7 mouse cellular contexts compared by ENCODE assay signal in genomic region chr11:50915671-50916320, GRCm38 (mm10). TPM values are rescaled to one million over a fixed set of nuclear protein-coding genes. Genes with fewer than 3 reads are reported as not detected.
DNase-seq lines count a peak whose midpoint lies in the region; ATAC-seq and TF ChIP-seq lines count a peak whose summit lies in the region.

TSS of gene Zfp2 (minus strand) at chr11:50916165.

- peak within 1 kb of the TSS; percentile 73 for H3K4me3 ChIP-seq in bone marrow macrophage, adult 2 months (ENCODE audit: insufficient read depth, low read length)
- H3K4me3 ChIP-seq in embryonic facial prominence, embryonic 14.5 days (ENCODE audit: low read depth, low read length): peak within 1 kb of the TSS; percentile 90
- peak within 1 kb of the TSS; percentile 83 for H3K4me3 ChIP-seq in heart, embryonic 11.5 days (ENCODE audit: low read depth, low read length)
- peak within 1 kb of the TSS; percentile 75 for H3K4me3 ChIP-seq in kidney, embryonic 15.5 days (replicated peaks)
- H3K4me3 ChIP-seq in limb, embryonic 15.5 days: peak within 1 kb of the TSS; percentile 88
- H3K4me3 ChIP-seq in midbrain, postnatal 0 days (ENCODE audit: low read depth, low read length): peak within 1 kb of the TSS; percentile 83

- H3K4me2 ChIP-seq in embryonic facial prominence, embryonic 14.5 days (ENCODE audit: low read depth, low read length): peak within 1 kb of the TSS; percentile 56
- H3K4me2 ChIP-seq in heart, embryonic 11.5 days: peak within 1 kb of the TSS; percentile 66
- peak within 1 kb of the TSS; percentile 59 for H3K4me2 ChIP-seq in kidney, embryonic 15.5 days
- peak within 1 kb of the TSS; percentile 56 for H3K4me2 ChIP-seq in limb, embryonic 15.5 days
- peak within 1 kb of the TSS; percentile 50 for H3K4me2 ChIP-seq in midbrain, postnatal 0 days (ENCODE audit: low read depth, low read length, poor library complexity, severe bottlenecking)

- no peak within 1 kb of the TSS for H3K27ac ChIP-seq in bone marrow macrophage, adult 2 months (ENCODE audit: insufficient read depth, low read depth, low read length)
- H3K27ac ChIP-seq in embryonic facial prominence, embryonic 14.5 days (replicated peaks; ENCODE audit: low read depth, low read length): peak within 1 kb of the TSS; percentile 75; the same call in 1 of the 2 replicates
- H3K27ac ChIP-seq in heart, embryonic 11.5 days (ENCODE audit: low read depth, low read length): no peak within 1 kb of the TSS
- peak within 1 kb of the TSS; percentile 89 for H3K27ac ChIP-seq in kidney, embryonic 15.5 days
- H3K27ac ChIP-seq in limb, embryonic 15.5 days: peak within 1 kb of the TSS; percentile 74
- H3K27ac ChIP-seq in midbrain, postnatal 0 days (ENCODE audit: low read depth, low read length): peak within 1 kb of the TSS; percentile 92

- peak within 1 kb of the TSS; percentile 92 for H3K9ac ChIP-seq in embryonic facial prominence, embryonic 14.5 days (ENCODE audit: low read depth, low read length)
- peak within 1 kb of the TSS; percentile 90 for H3K9ac ChIP-seq in heart, embryonic 11.5 days (ENCODE audit: low read depth, low read length)
- peak within 1 kb of the TSS; percentile 75 for H3K9ac ChIP-seq in kidney, embryonic 15.5 days
- peak within 1 kb of the TSS; percentile 76 for H3K9ac ChIP-seq in limb, embryonic 15.5 days
- H3K9ac ChIP-seq in midbrain, postnatal 0 days (replicated peaks; ENCODE audit: low read length, poor library complexity, severe bottlenecking): peak within 1 kb of the TSS; percentile 91

- TF ChIP-seq CTCF in bone marrow macrophage, adult 2 months (IDR thresholded peaks at IDR 0.05; ENCODE audit: low read depth, low read length): no peak
- TF ChIP-seq CTCF in midbrain, postnatal 0 days (IDR thresholded peaks at IDR 0.05): peak; percentile 85

- under 1% methylated on average over 37 of the region's 47 CpGs for WGBS in embryonic facial prominence, embryonic 14.5 days
- WGBS in heart, embryonic 11.5 days (ENCODE audit: insufficient replicate concordance): under 1% methylated on average over 47 of the region's 47 CpGs
- WGBS in kidney, embryonic 15.5 days: under 1% methylated on average over 47 of the region's 47 CpGs
- 0% methylated on average over 47 of the region's 47 CpGs for WGBS in limb, embryonic 15.5 days
- under 1% methylated on average over 47 of the region's 47 CpGs for WGBS in midbrain, postnatal 0 days

- peak; percentile 97 for ATAC-seq in embryonic facial prominence, embryonic 14.5 days (ENCODE audit: low read depth)
- peak; percentile 94 for ATAC-seq in heart, embryonic 11.5 days (replicated peaks; ENCODE audit: insufficient number of reproducible peaks, low FRiP score, low TSS enrichment)
- ATAC-seq in kidney, embryonic 15.5 days (replicated peaks; ENCODE audit: low FRiP score): peak; percentile 98
- peak; percentile 93 for ATAC-seq in limb, embryonic 15.5 days (ENCODE audit: insufficient number of reproducible peaks, low FRiP score, low TSS enrichment, low read depth)
- ATAC-seq in midbrain, postnatal 0 days (ENCODE audit: low FRiP score): peak; percentile 97

- no peaks in the 10 kb centered on the region for H3K27me3 ChIP-seq in embryonic facial prominence, embryonic 14.5 days (replicated peaks; ENCODE audit: control insufficient read depth, insufficient read depth, low read length)
- H3K27me3 ChIP-seq in heart, embryonic 11.5 days (ENCODE audit: control insufficient read depth, insufficient read depth, low read length): no peaks in the 10 kb centered on the region
- H3K27me3 ChIP-seq in kidney, embryonic 15.5 days: no peaks in the 10 kb centered on the region
- no peaks in the 10 kb centered on the region for H3K27me3 ChIP-seq in limb, embryonic 15.5 days
- H3K27me3 ChIP-seq in midbrain, postnatal 0 days (ENCODE audit: insufficient read depth, low read length): no peaks in the 10 kb centered on the region

- H3K36me3 ChIP-seq in embryonic facial prominence, embryonic 14.5 days (ENCODE audit: control insufficient read depth, insufficient read depth, low read length): peaks cover 29% of the 10 kb centered on the region
- H3K36me3 ChIP-seq in heart, embryonic 11.5 days (ENCODE audit: control insufficient read depth, insufficient read depth, low read length): peaks cover 11% of the 10 kb centered on the region
- peaks cover 29% of the 10 kb centered on the region for H3K36me3 ChIP-seq in kidney, embryonic 15.5 days
- H3K36me3 ChIP-seq in limb, embryonic 15.5 days: peaks cover 17% of the 10 kb centered on the region
- peaks cover 14% of the 10 kb centered on the region for H3K36me3 ChIP-seq in midbrain, postnatal 0 days (ENCODE audit: insufficient read depth, low read length)

- H3K9me3 ChIP-seq in embryonic facial prominence, embryonic 14.5 days (ENCODE audit: control insufficient read depth, low read length): peaks cover 20% of the 10 kb centered on the region
- no peaks in the 10 kb centered on the region for H3K9me3 ChIP-seq in heart, embryonic 11.5 days (replicated peaks; ENCODE audit: control insufficient read depth, low read length)
- H3K9me3 ChIP-seq in kidney, embryonic 15.5 days (replicated peaks): peaks cover 5% of the 10 kb centered on the region; the same call in 1 of the 2 replicates
- H3K9me3 ChIP-seq in limb, embryonic 15.5 days: no peaks in the 10 kb centered on the region
- no peaks in the 10 kb centered on the region for H3K9me3 ChIP-seq in midbrain, postnatal 0 days (ENCODE audit: low read length)

- no peak for TF ChIP-seq POLR2A in bone marrow macrophage, adult 2 months (IDR thresholded peaks at IDR 0.05; ENCODE audit: borderline replicate concordance, low read depth, low read length)

- DNase-seq in embryonic facial prominence, embryonic 14.5 days (ENCODE audit: low spot score): peak; percentile 97
- peak; percentile 97 for DNase-seq in midbrain, postnatal 0 days (ENCODE audit: low spot score)
- DNase-seq in spleen, postnatal 36 days (ENCODE audit: low spot score in 2 of 2): peak; percentile 86 to 87

- no peaks in the 10 kb centered on the region for H3K4me1 ChIP-seq in bone marrow macrophage, adult 2 months (ENCODE audit: control insufficient read depth, insufficient read depth, low read length)
- no peaks in the 10 kb centered on the region for H3K4me1 ChIP-seq in embryonic facial prominence, embryonic 14.5 days (ENCODE audit: control insufficient read depth, insufficient read depth, low read length)
- no peaks in the 10 kb centered on the region for H3K4me1 ChIP-seq in heart, embryonic 11.5 days (ENCODE audit: control insufficient read depth, insufficient read depth, low read length)
- 0 out of 2 replicates have a peak, but pooled peaks cover 5% of the 10 kb centered on the region for H3K4me1 ChIP-seq in kidney, embryonic 15.5 days
- H3K4me1 ChIP-seq in limb, embryonic 15.5 days: no peaks in the 10 kb centered on the region
- H3K4me1 ChIP-seq in midbrain, postnatal 0 days (ENCODE audit: insufficient read depth, low read length): 0 out of 2 replicates have a peak, but pooled peaks cover 6% of the 10 kb centered on the region

RNA-seq across cellular contexts. Expression of gene Zfp2, which starts in this region (rescaled TPM):
- polyA plus RNA-seq in bone marrow macrophage, adult 2 months (2012; ENCODE audit: insufficient read depth, insufficient read length, missing spikeins): 0.80 and 2.0 TPM in 2 replicates
- polyA plus RNA-seq in embryonic facial prominence, embryonic 14.5 days (2014; fragmentation: Nextera tagmentation; extraction: Ambion mirVana): 10.1 and 10.5 TPM in 2 replicates
- polyA plus RNA-seq in heart, embryonic 11.5 days (2014; fragmentation: Nextera tagmentation; extraction: Ambion mirVana): 9.2 and 11.2 TPM in 2 replicates
- polyA plus RNA-seq in kidney, embryonic 15.5 days (2015; fragmentation: Nextera tagmentation; extraction: Ambion mirVana): 13.9 and 14.5 TPM in 2 replicates
- 9.1 and 9.6 TPM in 2 replicates for polyA plus RNA-seq in limb, embryonic 15.5 days (2015; fragmentation: Nextera tagmentation; extraction: Ambion mirVana)
- total RNA-seq in midbrain, postnatal 0 days (2014; rRNA removed): 27.9 and 29.1 TPM in 2 replicates
- polyA plus RNA-seq in midbrain, postnatal 0 days (2015; fragmentation: Nextera tagmentation; extraction: Ambion mirVana): 33.9 and 35.5 TPM in 2 replicates

Comparison
In these comparisons a context has a peak if more than half of its experiments do, and no peak if none do; other contexts are left out.
1. H3K27ac ChIP-seq: peak in embryonic facial prominence, embryonic 14.5 days (single experiment), kidney, embryonic 15.5 days (single experiment), limb, embryonic 15.5 days (single experiment) and midbrain, postnatal 0 days (single experiment); none in bone marrow macrophage, adult 2 months (single experiment) and heart, embryonic 11.5 days (single experiment).
2. Peak in every context shown above with its lines, with median percentiles within 50 percentile points of each other: H3K4me3 ChIP-seq, ATAC-seq, DNase-seq, H3K4me2 ChIP-seq and H3K9ac ChIP-seq.